Mouse (Mus musculus) stomach, postnatal 0 days (tissue): Measurements from ENCODE around the gene 6030408B16Rik.

Experiments
- CTCF ChIP-seq: IDR thresholded peaks from 2 replicates; pipeline ENCODE4 v1.5.1; 2016; ENCODE audit warnings: antibody characterized with exemption, low read depth, mild to moderate bottlenecking, moderate library complexity
- EP300 ChIP-seq: optimal IDR thresholded peaks from 2 replicates; pipeline ENCODE3; 2016; ENCODE audit warnings: antibody characterized with exemption

DNA sequence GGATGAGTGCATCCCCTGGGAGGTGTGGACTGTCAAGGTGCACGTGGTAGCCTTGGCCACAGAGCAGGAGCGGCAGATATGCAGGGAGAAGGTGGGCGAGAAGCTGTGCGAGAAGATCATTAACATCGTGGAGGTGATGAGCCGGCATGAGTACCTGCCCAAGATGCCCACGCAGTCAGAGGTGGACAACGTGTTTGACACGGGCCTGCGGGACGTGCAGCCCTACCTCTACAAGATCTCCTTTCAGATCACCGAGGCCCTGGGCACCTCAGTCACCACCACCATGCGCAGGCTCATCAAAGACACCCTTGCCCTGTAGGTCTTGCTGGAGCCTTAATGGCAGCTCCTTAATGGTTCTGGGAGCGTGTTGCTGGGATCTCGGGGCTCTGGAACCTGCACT is 2.7 kb upstream of the 6030408B16Rik start:
- TF ChIP-seq CTCF = no peak
- no peak for TF ChIP-seq EP300
